Mouse (Mus musculus) ovary, postnatal 10 days (tissue): ENCODE data around the gene Mthfsd.

ENCODE experiments used
- DNase-seq: peaks from one replicate; pipeline ENCODE4 v3.0.0; 2022; ENCODE audit warnings: low spot score

Gene Mthfsd

GRCm38 (mm10) chr8:121073174-121074107 lies 34.8 kb downstream of the Mthfsd start:
- DNase-seq, result no peak

- DNase-seq, result no peak
Observed at GRCm38 (mm10) chr8:121072406-121073130, 35.6 kb downstream of the Mthfsd start.

GRCm38 (mm10) chr8:121071454-121071853 lies 36.7 kb downstream of the Mthfsd start:
- DNase-seq, result no peak

- no peak for DNase-seq
Observed at GRCm38 (mm10) chr8:121063649-121064048, 44.5 kb downstream of the Mthfsd start.

GRCm38 (mm10) chr8:121062521-121062920 lies 45.7 kb downstream of the Mthfsd start:
- DNase-seq, result no peak

GRCm38 (mm10) chr8:121059098-121059497 lies 49.1 kb downstream of the Mthfsd start:
- no peak for DNase-seq

- no peak for DNase-seq
Observed at GRCm38 (mm10) chr8:121058081-121058480, 50.1 kb downstream of the Mthfsd start.

- DNase-seq, result no peak
Observed at GRCm38 (mm10) chr8:121047441-121047840, 60.8 kb downstream of the Mthfsd start.

- DNase-seq, result no peak
Observed at GRCm38 (mm10) chr8:121043719-121044440, 64.3 kb downstream of the Mthfsd start.
